Mouse (Mus musculus): ENCODE data around the gene Dlat. TPM values are rescaled to one million over a fixed set of nuclear protein-coding genes. Genes with fewer than 3 reads are reported as not detected.

Dlat gene
- polyA plus RNA-seq, 1 experiment from 2014 or later = 60.4 TPM

DNA sequence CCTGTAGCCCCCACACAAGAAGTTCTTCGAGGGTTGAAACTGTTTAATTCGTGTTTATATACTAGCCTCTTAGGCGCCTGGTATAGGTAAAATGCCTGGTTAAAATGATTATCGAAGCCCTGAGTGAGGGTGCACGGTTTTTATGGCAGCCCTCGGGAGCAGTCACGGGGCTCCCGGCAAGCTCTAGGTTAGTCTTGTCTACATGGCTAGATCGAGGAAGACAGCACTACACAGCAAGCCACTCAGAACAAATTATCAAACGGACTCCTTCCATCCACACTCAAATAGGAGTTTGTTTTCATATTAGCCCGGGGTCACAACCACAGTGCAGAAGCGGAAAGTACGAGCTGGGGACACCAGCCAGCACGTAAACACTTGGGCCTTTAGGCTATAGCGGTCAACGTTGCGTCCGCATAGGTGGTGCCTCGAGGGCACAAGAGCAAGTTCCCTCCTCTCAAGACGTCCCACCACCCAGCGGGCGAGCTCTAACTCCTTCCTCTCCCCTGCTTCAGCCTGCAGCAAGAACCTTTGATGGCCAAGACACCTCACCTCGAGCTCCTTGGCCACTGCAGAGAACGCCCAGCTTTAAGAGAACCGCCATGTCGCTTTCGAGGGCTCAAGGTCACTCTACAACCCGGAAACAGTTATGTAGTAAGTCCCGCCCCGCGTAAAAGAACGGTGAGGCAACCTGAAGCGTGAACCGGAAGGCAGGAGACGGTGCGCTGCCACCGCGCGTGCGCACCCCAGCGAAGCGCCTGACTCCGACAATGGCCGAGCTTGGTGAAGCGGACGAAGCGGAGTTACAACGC is 56.2 kb downstream of the Dlat start, which contains the start of the genes Sdhd and Timm8b:
Gene Sdhd (minus strand): TSS at position 624 of the 809 bp plus-strand sequence.
Gene Timm8b (plus strand): TSS at position 722 of the 809 bp plus-strand sequence.
- Histone ChIP-seq H3K9ac (peak within 1 kb of the TSS; percentile 85), H3K4me1 (peaks cover 26% of the 10 kb centered on the region), H3K9me3 (replicated peaks) (no peaks in the 10 kb centered on the region), H3K36me3 (peaks cover 57% of the 10 kb centered on the region), H3K4me2 (peak within 1 kb of the TSS; percentile 79), H3K27ac (peak within 1 kb of the TSS; percentile 95), H3K4me3 (replicated peaks) (peak within 1 kb of the TSS; percentile 76), H3K27me3 (no peaks in the 10 kb centered on the region)
- ATAC-seq (replicated peaks; ENCODE audit: low FRiP score) = peak; percentile 98
- under 1% methylated on average over 48 of the region's 48 CpGs for WGBS

GRCm38 (mm10) chr9:50602055-50602845 is 57.3 kb downstream of the Dlat start:
- Histone ChIP-seq H3K27ac (no peak overlapping the region), H3K4me3 (replicated peaks) (peak overlapping the region; percentile 76), H3K9me3 (replicated peaks) (no peaks in the 10 kb centered on the region)

GRCm38 (mm10) chr9:50601536-50601935 is 58.0 kb downstream of the Dlat start:
- Histone ChIP-seq H3K4me3 (replicated peaks) (no peak overlapping the region), H3K4me1 (peaks cover 26% of the 10 kb centered on the region), H3K27ac (no peak overlapping the region), H3K27me3 (no peaks in the 10 kb centered on the region), H3K9me3 (replicated peaks) (no peaks in the 10 kb centered on the region), H3K4me2 (peak overlapping the region; percentile 79; the same call in 1 of the 2 replicates), H3K9ac (no peak overlapping the region), H3K36me3 (peaks cover 58% of the 10 kb centered on the region)
- ATAC-seq (replicated peaks; ENCODE audit: low FRiP score) = no peak
- WGBS = 92% methylated on average over 6 of the region's 6 CpGs

More at GRCm38 (mm10) chr9:50602055-50602845, 57.3 kb downstream of the Dlat start:
- peak overlapping the region; percentile 79 for H3K4me2 ChIP-seq
- no peak for ATAC-seq (replicated peaks; ENCODE audit: low FRiP score)
- H3K4me1 ChIP-seq = peaks cover 26% of the 10 kb centered on the region
- H3K9ac ChIP-seq = peak overlapping the region; percentile 85; the same call in 1 of the 2 replicates
- peaks cover 57% of the 10 kb centered on the region for H3K36me3 ChIP-seq
- WGBS = 80% methylated on average over 7 of the region's 7 CpGs
- no peaks in the 10 kb centered on the region for H3K27me3 ChIP-seq

DNA sequence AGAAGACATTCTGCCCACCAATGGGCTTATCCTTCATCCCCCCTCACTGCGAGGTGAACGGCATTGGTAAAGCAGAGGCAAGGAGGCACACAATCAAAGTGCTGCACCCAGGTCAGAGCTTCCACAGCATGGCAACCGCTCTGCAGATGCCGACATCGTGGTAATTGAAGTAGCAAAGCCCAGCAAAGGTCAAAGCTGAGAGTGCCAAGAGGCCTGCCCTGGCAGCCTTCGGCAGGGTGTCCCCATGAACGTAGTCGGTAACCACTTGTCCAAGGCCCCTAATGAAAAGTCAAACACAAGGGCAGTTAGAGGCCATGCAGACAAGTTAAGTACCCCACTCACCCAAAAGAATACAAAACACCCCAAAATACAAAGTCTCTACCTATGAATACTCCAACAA is 62.6 kb downstream of the Dlat start:
- no peaks in the 10 kb centered on the region for H3K9me3 ChIP-seq (replicated peaks)
- no peak overlapping the region for H3K9ac ChIP-seq
- H3K27ac ChIP-seq = no peak overlapping the region
- 90% methylated on average over 8 of the region's 8 CpGs for WGBS
- peaks cover 59% of the 10 kb centered on the region for H3K36me3 ChIP-seq
- H3K4me2 ChIP-seq = no peak overlapping the region
- peaks cover 9% of the 10 kb centered on the region for H3K4me1 ChIP-seq
- no peaks in the 10 kb centered on the region for H3K27me3 ChIP-seq
- H3K4me3 ChIP-seq (replicated peaks) = no peak overlapping the region
- no peak for ATAC-seq (replicated peaks; ENCODE audit: low FRiP score)

DNA sequence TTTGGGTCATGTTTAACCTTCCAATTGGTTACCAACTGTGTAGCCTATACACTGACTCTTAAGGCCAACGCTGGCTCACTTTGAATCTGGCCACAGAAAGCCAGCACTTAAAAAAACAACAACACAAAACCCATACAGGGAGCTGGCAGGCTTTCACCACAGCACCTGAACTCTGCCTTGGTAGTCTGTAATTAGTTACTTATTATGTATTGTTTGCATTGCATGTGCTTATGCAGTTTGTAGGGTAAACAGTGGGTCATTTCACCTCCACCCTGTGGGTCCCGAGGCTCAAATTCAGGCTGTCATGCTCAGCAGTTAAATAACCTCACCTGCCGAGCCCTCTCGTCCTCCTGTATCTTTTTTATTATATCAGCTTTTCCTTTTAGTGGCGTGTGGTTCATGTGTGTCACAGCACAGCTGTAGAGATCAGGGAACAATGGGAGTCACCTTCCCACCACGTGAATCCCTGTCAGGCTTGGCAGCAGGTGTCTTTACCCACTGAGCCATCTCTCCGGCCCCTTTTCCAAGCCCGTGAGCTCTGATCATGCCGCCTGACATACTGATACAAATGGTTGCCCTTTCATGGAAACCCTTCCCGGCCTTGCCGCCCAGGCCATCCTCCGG is 64.7 kb downstream of the Dlat start:
- H3K27ac ChIP-seq = 0 out of 2 replicates have a peak overlapping the region, but pooled peaks have one; percentile 45
- H3K36me3 ChIP-seq = peaks cover 49% of the 10 kb centered on the region
- no peaks in the 10 kb centered on the region for H3K4me1 ChIP-seq
- no peaks in the 10 kb centered on the region for H3K9me3 ChIP-seq (replicated peaks)
- H3K27me3 ChIP-seq = no peaks in the 10 kb centered on the region
- no peak overlapping the region for H3K4me3 ChIP-seq (replicated peaks)
- H3K4me2 ChIP-seq = no peak overlapping the region
- ATAC-seq (replicated peaks; ENCODE audit: low FRiP score) = no peak
- no peak overlapping the region for H3K9ac ChIP-seq
- 79% methylated on average over 12 of the region's 12 CpGs for WGBS

DNA sequence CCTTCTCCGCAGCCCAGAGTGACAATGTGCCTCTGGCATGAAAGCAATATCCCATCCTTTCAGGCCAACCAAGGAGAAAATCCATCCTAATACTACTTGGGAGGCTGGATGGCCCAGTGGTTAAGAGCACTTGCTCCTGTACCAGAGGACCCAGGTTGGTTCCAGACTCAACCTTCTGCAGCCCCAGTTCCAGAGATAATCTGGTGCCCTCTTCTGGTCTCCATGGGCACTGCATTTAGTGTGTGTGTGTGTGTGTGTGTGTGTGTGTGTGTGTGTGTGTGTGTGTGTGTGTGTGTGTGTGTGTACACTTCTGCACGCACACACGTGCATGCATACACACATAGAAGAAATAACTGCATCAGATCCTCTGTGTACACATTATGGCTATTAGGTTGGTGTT is 66.0 kb downstream of the Dlat start:
- Histone ChIP-seq H3K4me1 (no peaks in the 10 kb centered on the region), H3K9ac (no peak overlapping the region), H3K27ac (no peak overlapping the region), H3K9me3 (replicated peaks) (no peaks in the 10 kb centered on the region), H3K4me2 (no peak overlapping the region), H3K36me3 (peaks cover 37% of the 10 kb centered on the region), H3K4me3 (replicated peaks) (no peak overlapping the region), H3K27me3 (no peaks in the 10 kb centered on the region)
- WGBS = 90% methylated on average over 3 of the region's 3 CpGs
- no peak for ATAC-seq (replicated peaks; ENCODE audit: low FRiP score)

- no peak overlapping the region for H3K9ac ChIP-seq
- no peaks in the 10 kb centered on the region for H3K9me3 ChIP-seq (replicated peaks)
- 86% methylated on average over 9 of the region's 9 CpGs for WGBS
- ATAC-seq (replicated peaks; ENCODE audit: low FRiP score) = no peak
- no peak overlapping the region for H3K4me2 ChIP-seq
- peaks cover 31% of the 10 kb centered on the region for H3K36me3 ChIP-seq
- no peaks in the 10 kb centered on the region for H3K4me1 ChIP-seq
- H3K27ac ChIP-seq = no peak overlapping the region
- H3K4me3 ChIP-seq (replicated peaks) = no peak overlapping the region
- no peaks in the 10 kb centered on the region for H3K27me3 ChIP-seq
These were observed 66.6 kb downstream of the Dlat start for GRCm38 (mm10) chr9:50592955-50593354.

DNA sequence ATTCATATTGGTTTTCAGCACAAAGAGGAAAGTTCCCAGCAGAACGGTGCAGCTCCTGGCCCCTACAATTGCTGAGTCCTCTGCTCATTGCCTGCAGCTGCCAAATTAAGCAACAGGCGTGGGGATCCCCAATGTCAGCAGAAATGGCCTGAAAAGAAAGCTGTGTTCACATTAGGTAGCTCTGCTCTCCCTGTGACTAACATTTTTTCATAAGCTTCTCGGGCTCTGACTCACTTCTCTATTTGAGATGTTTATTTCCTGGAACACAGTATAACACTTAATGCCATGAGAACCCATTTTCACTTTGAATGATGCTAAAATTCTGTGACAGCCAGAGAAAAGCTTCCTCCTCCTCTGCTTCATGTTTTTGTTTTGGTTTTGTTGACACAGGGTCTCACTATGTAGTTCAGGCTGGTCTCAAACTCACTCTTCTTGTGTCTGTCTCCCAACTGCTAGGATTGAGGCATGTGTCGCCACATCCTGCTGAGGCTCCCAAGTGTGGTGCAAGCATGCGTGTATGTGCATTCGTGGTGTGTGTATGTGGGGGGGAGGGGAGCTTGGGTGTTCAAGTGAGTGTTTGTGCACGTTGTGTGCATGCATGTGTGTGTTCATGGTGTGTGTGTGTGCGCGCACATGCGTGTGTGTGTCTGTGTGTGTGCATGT is 68.6 kb downstream of the Dlat start:
- Histone ChIP-seq H3K4me3 (replicated peaks) (no peak overlapping the region), H3K4me2 (no peak overlapping the region), H3K4me1 (no peaks in the 10 kb centered on the region), H3K9me3 (replicated peaks) (no peaks in the 10 kb centered on the region), H3K9ac (no peak overlapping the region), H3K27me3 (no peaks in the 10 kb centered on the region), H3K36me3 (peaks cover 11% of the 10 kb centered on the region), H3K27ac (no peak overlapping the region)
- no peak for ATAC-seq (replicated peaks; ENCODE audit: low FRiP score)
- 74% methylated on average over 10 of the region's 10 CpGs for WGBS

DNA sequence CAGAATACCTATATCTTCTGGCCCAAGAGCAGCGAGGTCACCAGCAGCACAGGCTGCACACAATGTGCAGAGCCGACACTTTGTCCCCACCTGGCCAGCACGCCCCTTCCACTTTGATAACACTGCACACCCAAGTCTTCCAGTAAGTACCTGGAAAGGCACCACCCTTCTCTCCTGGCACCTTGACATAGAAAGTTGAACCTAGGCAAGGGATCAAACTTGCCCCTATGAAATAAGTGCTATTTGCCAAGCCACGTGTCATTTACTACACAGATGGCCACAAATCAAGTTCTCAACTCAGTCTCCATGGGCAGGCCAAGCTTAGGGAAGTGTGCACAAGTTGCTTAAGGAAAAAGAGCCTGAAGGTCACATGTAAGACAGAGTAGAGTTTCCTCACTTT is 72.6 kb downstream of the Dlat start:
- Histone ChIP-seq H3K4me2 (no peak overlapping the region), H3K27ac (no peak overlapping the region), H3K36me3 (no peaks in the 10 kb centered on the region), H3K9me3 (replicated peaks) (no peaks in the 10 kb centered on the region), H3K27me3 (no peaks in the 10 kb centered on the region), H3K4me1 (no peaks in the 10 kb centered on the region), H3K4me3 (replicated peaks) (no peak overlapping the region), H3K9ac (no peak overlapping the region)
- ATAC-seq (replicated peaks; ENCODE audit: low FRiP score) = no peak
- WGBS = 73% methylated on average over 4 of the region's 4 CpGs

DNA sequence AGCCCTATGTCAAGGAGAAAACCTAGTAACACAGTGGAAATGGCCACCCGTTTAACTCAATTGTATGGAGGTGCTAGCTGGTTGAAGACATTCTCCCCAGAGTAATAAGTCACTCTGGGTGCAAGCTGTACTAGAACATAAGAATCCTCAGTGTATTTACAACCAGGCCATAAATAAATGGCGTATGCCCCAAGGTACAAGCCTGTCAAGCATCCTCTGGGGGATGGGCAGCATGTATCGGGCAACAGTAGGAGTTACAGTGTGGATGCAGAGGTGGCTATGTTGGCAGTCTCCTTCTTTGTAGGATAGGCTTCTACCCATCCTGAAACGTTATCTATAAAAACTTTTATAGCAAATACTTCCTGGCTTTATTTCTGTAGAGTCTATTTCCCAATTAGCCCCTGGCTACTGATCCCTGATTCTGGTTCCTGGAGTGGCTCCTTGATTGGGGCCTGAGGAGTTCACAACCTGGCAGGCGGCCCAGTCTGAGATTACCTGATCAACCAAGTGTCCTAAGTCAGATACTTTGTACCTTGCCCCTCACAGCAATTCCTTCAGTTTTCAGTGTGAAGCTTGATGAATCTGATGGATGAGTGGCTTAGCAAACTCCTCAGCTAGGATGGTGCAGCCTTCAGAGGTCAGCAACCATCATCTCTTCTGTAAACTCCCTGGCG is 74.3 kb downstream of the Dlat start:
- WGBS = 71% methylated on average over 6 of the region's 6 CpGs
- H3K27ac ChIP-seq = no peak overlapping the region
- H3K36me3 ChIP-seq = no peaks in the 10 kb centered on the region
- no peaks in the 10 kb centered on the region for H3K27me3 ChIP-seq
- ATAC-seq (replicated peaks; ENCODE audit: low FRiP score) = no peak
- no peak overlapping the region for H3K9ac ChIP-seq
- H3K4me3 ChIP-seq (replicated peaks) = no peak overlapping the region
- no peaks in the 10 kb centered on the region for H3K9me3 ChIP-seq (replicated peaks)
- H3K4me2 ChIP-seq = no peak overlapping the region
- H3K4me1 ChIP-seq = no peaks in the 10 kb centered on the region
